Mouse (Mus musculus): ENCODE results near the gene Wipf1. TPM values are rescaled to one million over a fixed set of nuclear protein-coding genes. Genes with fewer than 3 reads are reported as not detected.

Gene Wipf1
- polyA plus RNA-seq, 1 experiment from 2014 or later = 1.9 TPM

GRCm38 (mm10) chr2:73518966-73519365 lies 10.6 kb downstream of the Wipf1 start:
- Histone ChIP-seq H3K36me3 (ENCODE audit: control insufficient read depth, insufficient read depth, low read length) (no peaks in the 10 kb centered on the region), H3K4me2 (ENCODE audit: low read depth, low read length) (no peak overlapping the region), H3K4me1 (ENCODE audit: control insufficient read depth, insufficient read depth, low read length) (no peaks in the 10 kb centered on the region), H3K4me3 (ENCODE audit: low read depth, low read length) (no peak overlapping the region), H3K27ac (ENCODE audit: low read depth, low read length) (no peak overlapping the region), H3K9me3 (ENCODE audit: control insufficient read depth, low read length) (no peaks in the 10 kb centered on the region), H3K27me3 (ENCODE audit: control insufficient read depth, insufficient read depth, low read length) (no peaks in the 10 kb centered on the region), H3K9ac (replicated peaks; ENCODE audit: low read depth, low read length) (no peak overlapping the region)
- WGBS = 86% methylated on average over 5 of the region's 5 CpGs
- no peak for ATAC-seq (ENCODE audit: low read depth)

- H3K9me3 ChIP-seq (ENCODE audit: control insufficient read depth, low read length) = no peaks in the 10 kb centered on the region
- H3K27ac ChIP-seq (ENCODE audit: low read depth, low read length) = no peak overlapping the region
- no peak overlapping the region for H3K9ac ChIP-seq (replicated peaks; ENCODE audit: low read depth, low read length)
- ATAC-seq (ENCODE audit: low read depth) = no peak
- no peaks in the 10 kb centered on the region for H3K36me3 ChIP-seq (ENCODE audit: control insufficient read depth, insufficient read depth, low read length)
- no peaks in the 10 kb centered on the region for H3K27me3 ChIP-seq (ENCODE audit: control insufficient read depth, insufficient read depth, low read length)
- no peak overlapping the region for H3K4me2 ChIP-seq (ENCODE audit: low read depth, low read length)
- H3K4me3 ChIP-seq (ENCODE audit: low read depth, low read length) = no peak overlapping the region
- WGBS = 84% methylated on average over 2 of the region's 2 CpGs
- no peaks in the 10 kb centered on the region for H3K4me1 ChIP-seq (ENCODE audit: control insufficient read depth, insufficient read depth, low read length)
Observed at GRCm38 (mm10) chr2:73518311-73518710, 11.2 kb downstream of the Wipf1 start.

GRCm38 (mm10) chr2:73514178-73514577 lies 15.4 kb downstream of the Wipf1 start:
- Histone ChIP-seq H3K36me3 (ENCODE audit: control insufficient read depth, insufficient read depth, low read length) (no peaks in the 10 kb centered on the region), H3K4me3 (ENCODE audit: low read depth, low read length) (no peak overlapping the region), H3K27ac (ENCODE audit: low read depth, low read length) (no peak overlapping the region), H3K9ac (replicated peaks; ENCODE audit: low read depth, low read length) (no peak overlapping the region), H3K4me1 (ENCODE audit: control insufficient read depth, insufficient read depth, low read length) (no peaks in the 10 kb centered on the region), H3K27me3 (ENCODE audit: control insufficient read depth, insufficient read depth, low read length) (no peaks in the 10 kb centered on the region), H3K4me2 (ENCODE audit: low read depth, low read length) (no peak overlapping the region), H3K9me3 (ENCODE audit: control insufficient read depth, low read length) (no peaks in the 10 kb centered on the region)
- ATAC-seq (ENCODE audit: low read depth) = no peak
- WGBS = 94% methylated on average over 6 of the region's 6 CpGs

- no peak overlapping the region for H3K4me2 ChIP-seq (ENCODE audit: low read depth, low read length)
- 91% methylated on average over 2 of the region's 2 CpGs for WGBS
- no peak overlapping the region for H3K27ac ChIP-seq (ENCODE audit: low read depth, low read length)
- H3K9ac ChIP-seq (replicated peaks; ENCODE audit: low read depth, low read length) = no peak overlapping the region
- no peaks in the 10 kb centered on the region for H3K27me3 ChIP-seq (ENCODE audit: control insufficient read depth, insufficient read depth, low read length)
- ATAC-seq (ENCODE audit: low read depth) = no peak
- no peaks in the 10 kb centered on the region for H3K36me3 ChIP-seq (ENCODE audit: control insufficient read depth, insufficient read depth, low read length)
- no peak overlapping the region for H3K4me3 ChIP-seq (ENCODE audit: low read depth, low read length)
- no peaks in the 10 kb centered on the region for H3K4me1 ChIP-seq (ENCODE audit: control insufficient read depth, insufficient read depth, low read length)
- H3K9me3 ChIP-seq (ENCODE audit: control insufficient read depth, low read length) = no peaks in the 10 kb centered on the region
Observed at GRCm38 (mm10) chr2:73513204-73513749, 16.3 kb downstream of the Wipf1 start.

GRCm38 (mm10) chr2:73512044-73512443 lies 17.5 kb downstream of the Wipf1 start:
- Histone ChIP-seq H3K27me3 (ENCODE audit: control insufficient read depth, insufficient read depth, low read length) (no peaks in the 10 kb centered on the region), H3K27ac (ENCODE audit: low read depth, low read length) (no peak overlapping the region), H3K4me1 (ENCODE audit: control insufficient read depth, insufficient read depth, low read length) (no peaks in the 10 kb centered on the region), H3K9me3 (ENCODE audit: control insufficient read depth, low read length) (no peaks in the 10 kb centered on the region), H3K4me2 (ENCODE audit: low read depth, low read length) (no peak overlapping the region), H3K36me3 (ENCODE audit: control insufficient read depth, insufficient read depth, low read length) (no peaks in the 10 kb centered on the region), H3K4me3 (ENCODE audit: low read depth, low read length) (no peak overlapping the region), H3K9ac (replicated peaks; ENCODE audit: low read depth, low read length) (no peak overlapping the region)
- no peak for ATAC-seq (ENCODE audit: low read depth)
- WGBS = 89% methylated on average over 3 of the region's 3 CpGs

GRCm38 (mm10) chr2:73510731-73511360 lies 18.7 kb downstream of the Wipf1 start:
- Histone ChIP-seq H3K4me2 (ENCODE audit: low read depth, low read length) (no peak overlapping the region), H3K27me3 (ENCODE audit: control insufficient read depth, insufficient read depth, low read length) (no peaks in the 10 kb centered on the region), H3K4me1 (ENCODE audit: control insufficient read depth, insufficient read depth, low read length) (no peaks in the 10 kb centered on the region), H3K36me3 (ENCODE audit: control insufficient read depth, insufficient read depth, low read length) (no peaks in the 10 kb centered on the region), H3K9ac (replicated peaks; ENCODE audit: low read depth, low read length) (no peak overlapping the region), H3K27ac (ENCODE audit: low read depth, low read length) (no peak overlapping the region), H3K4me3 (ENCODE audit: low read depth, low read length) (no peak overlapping the region), H3K9me3 (ENCODE audit: control insufficient read depth, low read length) (no peaks in the 10 kb centered on the region)
- ATAC-seq (ENCODE audit: low read depth) = no peak
- WGBS = 83% methylated on average over 7 of the region's 7 CpGs

GRCm38 (mm10) chr2:73510025-73510288 lies 19.6 kb downstream of the Wipf1 start:
- Histone ChIP-seq H3K4me2 (ENCODE audit: low read depth, low read length) (no peak overlapping the region), H3K4me1 (ENCODE audit: control insufficient read depth, insufficient read depth, low read length) (no peaks in the 10 kb centered on the region), H3K27ac (ENCODE audit: low read depth, low read length) (no peak overlapping the region), H3K27me3 (ENCODE audit: control insufficient read depth, insufficient read depth, low read length) (no peaks in the 10 kb centered on the region), H3K4me3 (ENCODE audit: low read depth, low read length) (no peak overlapping the region), H3K9me3 (ENCODE audit: control insufficient read depth, low read length) (no peaks in the 10 kb centered on the region), H3K9ac (replicated peaks; ENCODE audit: low read depth, low read length) (no peak overlapping the region), H3K36me3 (ENCODE audit: control insufficient read depth, insufficient read depth, low read length) (no peaks in the 10 kb centered on the region)
- ATAC-seq (ENCODE audit: low read depth) = no peak
- 83% methylated on average over 3 of the region's 3 CpGs for WGBS

GRCm38 (mm10) chr2:73509248-73510024 lies 20.1 kb downstream of the Wipf1 start:
- H3K36me3 ChIP-seq (ENCODE audit: control insufficient read depth, insufficient read depth, low read length) = no peaks in the 10 kb centered on the region
- no peak overlapping the region for H3K4me2 ChIP-seq (ENCODE audit: low read depth, low read length)
- no peak for ATAC-seq (ENCODE audit: low read depth)
- no peaks in the 10 kb centered on the region for H3K27me3 ChIP-seq (ENCODE audit: control insufficient read depth, insufficient read depth, low read length)
- WGBS = 76% methylated on average over 15 of the region's 15 CpGs
- H3K4me1 ChIP-seq (ENCODE audit: control insufficient read depth, insufficient read depth, low read length) = no peaks in the 10 kb centered on the region
- no peak overlapping the region for H3K4me3 ChIP-seq (ENCODE audit: low read depth, low read length)
- no peaks in the 10 kb centered on the region for H3K9me3 ChIP-seq (ENCODE audit: control insufficient read depth, low read length)
- no peak overlapping the region for H3K27ac ChIP-seq (ENCODE audit: low read depth, low read length)
- no peak overlapping the region for H3K9ac ChIP-seq (replicated peaks; ENCODE audit: low read depth, low read length)

- H3K9me3 ChIP-seq (ENCODE audit: control insufficient read depth, low read length) = no peaks in the 10 kb centered on the region
- H3K27me3 ChIP-seq (ENCODE audit: control insufficient read depth, insufficient read depth, low read length) = no peaks in the 10 kb centered on the region
- H3K4me1 ChIP-seq (ENCODE audit: control insufficient read depth, insufficient read depth, low read length) = no peaks in the 10 kb centered on the region
- H3K4me2 ChIP-seq (ENCODE audit: low read depth, low read length) = no peak overlapping the region
- no peak overlapping the region for H3K9ac ChIP-seq (replicated peaks; ENCODE audit: low read depth, low read length)
- H3K27ac ChIP-seq (ENCODE audit: low read depth, low read length) = no peak overlapping the region
- H3K36me3 ChIP-seq (ENCODE audit: control insufficient read depth, insufficient read depth, low read length) = no peaks in the 10 kb centered on the region
- no peak for ATAC-seq (ENCODE audit: low read depth)
- H3K4me3 ChIP-seq (ENCODE audit: low read depth, low read length) = no peak overlapping the region
- 78% methylated on average over 7 of the region's 7 CpGs for WGBS
Observed at GRCm38 (mm10) chr2:73507886-73508285, 21.6 kb downstream of the Wipf1 start.

Measured in neural tube, embryonic 14.5 days (tissue).